Mouse (Mus musculus): Measurements from ENCODE around the gene Fkbp2. TPM values are rescaled to one million over a fixed set of nuclear protein-coding genes. Genes with fewer than 3 reads are reported as not detected.
"Not testable (repeated sequence)": the region's sequence is repeated elsewhere in the genome, so short reads cannot be mapped to it uniquely, and the experiment has no call there.

Gene Fkbp2
- polyA plus RNA-seq, 1 experiment from 2014 or later = 95.1 TPM

GRCm38 (mm10) chr19:6999360-7000063 lies 19.2 kb upstream of the Fkbp2 start:
- Histone ChIP-seq H3K36me3 (peaks cover 28% of the 10 kb centered on the region), H3K4me3 (no peak overlapping the region), H3K4me2 (no peak overlapping the region), H3K27ac (no peak overlapping the region), H3K9me3 (no peaks in the 10 kb centered on the region), H3K27me3 (no peaks in the 10 kb centered on the region), H3K9ac (no peak overlapping the region), H3K4me1 (peaks cover 24% of the 10 kb centered on the region)
- ATAC-seq (ENCODE audit: insufficient number of reproducible peaks, insufficient read depth, low FRiP score, low TSS enrichment, low read depth) = no peak
- whole genome bisulfite sequencing = 92% methylated on average over 19 of the region's 19 CpGs

- no peak overlapping the region for H3K27ac ChIP-seq
- no peak overlapping the region for H3K4me3 ChIP-seq
- no peaks in the 10 kb centered on the region for H3K9me3 ChIP-seq
- no peak overlapping the region for H3K9ac ChIP-seq
- peaks cover 32% of the 10 kb centered on the region for H3K4me1 ChIP-seq
- no peak overlapping the region for H3K4me2 ChIP-seq
- H3K27me3 ChIP-seq = no peaks in the 10 kb centered on the region
- no peak for ATAC-seq (ENCODE audit: insufficient number of reproducible peaks, insufficient read depth, low FRiP score, low TSS enrichment, low read depth)
- H3K36me3 ChIP-seq = peaks cover 28% of the 10 kb centered on the region
- WGBS = 80% methylated on average over 9 of the region's 9 CpGs
Observed at GRCm38 (mm10) chr19:6997721-6998290, 17.5 kb upstream of the Fkbp2 start.

GRCm38 (mm10) chr19:6996006-6996405 lies 15.7 kb upstream of the Fkbp2 start, which contains the start of the genes Nudt22 and Trpt1:
Gene Nudt22 (minus strand): TSS chr19:6996117.
Gene Trpt1 (plus strand): TSS chr19:6996131.
- Histone ChIP-seq H3K9me3 (no peaks in the 10 kb centered on the region), H3K4me3 (peak within 1 kb of the TSS; percentile 66), H3K27ac (peak within 1 kb of the TSS; percentile 68), H3K36me3 (peaks cover 28% of the 10 kb centered on the region), H3K4me2 (peak within 1 kb of the TSS; percentile 81), H3K27me3 (no peaks in the 10 kb centered on the region), H3K9ac (peak within 1 kb of the TSS; percentile 83), H3K4me1 (peaks cover 39% of the 10 kb centered on the region)
- WGBS = under 1% methylated on average over 23 of the region's 24 CpGs
- ATAC-seq (ENCODE audit: insufficient number of reproducible peaks, insufficient read depth, low FRiP score, low TSS enrichment, low read depth) = peak; percentile 74

GRCm38 (mm10) chr19:6995255-6995991 lies 15.1 kb upstream of the Fkbp2 start:
- H3K27ac ChIP-seq = peak overlapping the region; percentile 49; the same call in 1 of the 2 replicates
- WGBS = 49% methylated on average over 21 of the region's 21 CpGs
- H3K4me1 ChIP-seq = peaks cover 39% of the 10 kb centered on the region
- H3K27me3 ChIP-seq = no peaks in the 10 kb centered on the region
- no peaks in the 10 kb centered on the region for H3K9me3 ChIP-seq
- H3K36me3 ChIP-seq = peaks cover 27% of the 10 kb centered on the region
- H3K4me3 ChIP-seq = peak overlapping the region; percentile 66
- no peak for ATAC-seq (ENCODE audit: insufficient number of reproducible peaks, insufficient read depth, low FRiP score, low TSS enrichment, low read depth)
- H3K4me2 ChIP-seq = peak overlapping the region; percentile 81
- peak overlapping the region; percentile 83 for H3K9ac ChIP-seq

GRCm38 (mm10) chr19:6994489-6994888 lies 14.2 kb upstream of the Fkbp2 start:
- Histone ChIP-seq H3K27me3 (no peaks in the 10 kb centered on the region), H3K27ac (no peak overlapping the region), H3K36me3 (peaks cover 18% of the 10 kb centered on the region), H3K4me3 (peak overlapping the region; percentile 66; the same call in 1 of the 2 replicates), H3K9me3 (no peaks in the 10 kb centered on the region), H3K4me2 (peak overlapping the region; percentile 81), H3K4me1 (peaks cover 39% of the 10 kb centered on the region), H3K9ac (peak overlapping the region; percentile 83; the same call in 1 of the 2 replicates)
- WGBS = 83% methylated on average over 8 of the region's 8 CpGs
- ATAC-seq (ENCODE audit: insufficient number of reproducible peaks, insufficient read depth, low FRiP score, low TSS enrichment, low read depth) = no peak

GRCm38 (mm10) chr19:6994002-6994401 lies 13.7 kb upstream of the Fkbp2 start:
- Histone ChIP-seq H3K4me1 (peaks cover 39% of the 10 kb centered on the region), H3K9ac (no peak overlapping the region), H3K27ac (no peak overlapping the region), H3K4me2 (no peak overlapping the region), H3K27me3 (no peaks in the 10 kb centered on the region), H3K4me3 (peak overlapping the region; percentile 58; the same call in 1 of the 2 replicates), H3K36me3 (peaks cover 13% of the 10 kb centered on the region), H3K9me3 (no peaks in the 10 kb centered on the region)
- no peak for ATAC-seq (ENCODE audit: insufficient number of reproducible peaks, insufficient read depth, low FRiP score, low TSS enrichment, low read depth)
- 85% methylated on average over 8 of the region's 8 CpGs for WGBS

GRCm38 (mm10) chr19:6993011-6993770 lies 12.9 kb upstream of the Fkbp2 start:
- peaks cover 41% of the 10 kb centered on the region for H3K4me1 ChIP-seq
- H3K9ac ChIP-seq = peak overlapping the region; percentile 69
- H3K27ac ChIP-seq = peak overlapping the region; percentile 39; the same call in 1 of the 2 replicates
- H3K4me3 ChIP-seq = peak overlapping the region; percentile 58
- H3K36me3 ChIP-seq = peaks cover 5% of the 10 kb centered on the region; the same call in 1 of the 2 replicates
- no peaks in the 10 kb centered on the region for H3K27me3 ChIP-seq
- H3K4me2 ChIP-seq = peak overlapping the region; percentile 91
- no peaks in the 10 kb centered on the region for H3K9me3 ChIP-seq
- ATAC-seq (ENCODE audit: insufficient number of reproducible peaks, insufficient read depth, low FRiP score, low TSS enrichment, low read depth) = no peak
- 63% methylated on average over 14 of the region's 14 CpGs for WGBS

GRCm38 (mm10) chr19:6992011-6992858 lies 11.9 kb upstream of the Fkbp2 start, which contains the start of gene Dnajc4:
Gene Dnajc4 (minus strand): TSS chr19:6992572.
- H3K9me3 ChIP-seq = no peaks in the 10 kb centered on the region
- 2% methylated on average over 37 of the region's 37 CpGs for WGBS
- peak; percentile 90 for ATAC-seq (ENCODE audit: insufficient number of reproducible peaks, insufficient read depth, low FRiP score, low TSS enrichment, low read depth)
- peak within 1 kb of the TSS; percentile 58 for H3K4me3 ChIP-seq
- H3K9ac ChIP-seq = peak within 1 kb of the TSS; percentile 77
- H3K4me1 ChIP-seq = peaks cover 44% of the 10 kb centered on the region
- peak within 1 kb of the TSS; percentile 68; the same call in 1 of the 2 replicates for H3K27ac ChIP-seq
- peak within 1 kb of the TSS; percentile 91 for H3K4me2 ChIP-seq
- no peaks in the 10 kb centered on the region for H3K27me3 ChIP-seq
- H3K36me3 ChIP-seq = no peaks in the 10 kb centered on the region

- H3K27me3 ChIP-seq; H3K27ac ChIP-seq; H3K9ac ChIP-seq; ATAC-seq (ENCODE audit: insufficient number of reproducible peaks, insufficient read depth, low FRiP score, low TSS enrichment, low read depth); H3K9me3 ChIP-seq; H3K4me3 ChIP-seq; H3K36me3 ChIP-seq: not testable (repeated sequence)
- Histone ChIP-seq H3K4me1 (peaks cover 42% of the 10 kb centered on the region), H3K4me2 (0 out of 2 replicates have a peak overlapping the region, but pooled peaks have one; percentile 91)
- WGBS = 90% methylated on average over 6 of the region's 6 CpGs
Observed at GRCm38 (mm10) chr19:6991166-6991565, 10.9 kb upstream of the Fkbp2 start.

- WGBS = 83% methylated on average over 6 of the region's 6 CpGs
- ATAC-seq (ENCODE audit: insufficient number of reproducible peaks, insufficient read depth, low FRiP score, low TSS enrichment, low read depth) = no peak
Observed at GRCm38 (mm10) chr19:6990712-6991111, 10.4 kb upstream of the Fkbp2 start.

More at GRCm38 (mm10) chr19:6990712-6991111, 10.4 kb upstream of the Fkbp2 start:
- no peak overlapping the region for H3K9ac ChIP-seq
- no peak overlapping the region for H3K4me3 ChIP-seq
- no peaks in the 10 kb centered on the region for H3K9me3 ChIP-seq
- H3K27me3 ChIP-seq = no peaks in the 10 kb centered on the region
- H3K4me1 ChIP-seq = peaks cover 46% of the 10 kb centered on the region
- no peak overlapping the region for H3K4me2 ChIP-seq
- H3K36me3 ChIP-seq = peaks cover 2% of the 10 kb centered on the region; the same call in 1 of the 2 replicates
- no peak overlapping the region for H3K27ac ChIP-seq
